Mouse (Mus musculus) limb, embryonic 11.5 days (tissue): ENCODE measurements around the gene Snca. TPM values are rescaled to one million over a fixed set of nuclear protein-coding genes. Genes with fewer than 3 reads are reported as not detected.
"Not testable (repeated sequence)": the region's sequence is repeated elsewhere in the genome, so short reads cannot be mapped to it uniquely, and the experiment has no call there.

Experiments used
- ATAC-seq: fragments of 200-750 bp; cut with Nextera tagmentation; 2 replicates; pipeline ENCODE4 v1.8.0; 2017; ENCODE audit warnings: low read depth; ENCODE audit not compliant: insufficient number of reproducible peaks, low FRiP score, low TSS enrichment
- DNase-seq: peaks from one replicate; pipeline ENCODE4 v3.0.0-alpha.2; 2015; ENCODE audit warnings: low spot score
- H3K27ac ChIP-seq: fragments of 300-500 bp; sonication (generic); replicated peaks from 2 replicates; pipeline ENCODE4 v1.5.1; 2014; ENCODE audit warnings: low read depth, mild to moderate bottlenecking, low read length
- H3K27me3 ChIP-seq: fragments of 300-500 bp; sonication (generic); 2 replicates; pipeline ENCODE4 v1.6.1; 2014; ENCODE audit warnings: mild to moderate bottlenecking, low read length, mixed read lengths; ENCODE audit not compliant: control insufficient read depth, insufficient read depth
- H3K36me3 ChIP-seq: fragments of 300-500 bp; sonication (generic); 2 replicates; pipeline ENCODE4 v1.6.1; 2014; ENCODE audit warnings: mild to moderate bottlenecking, low read length, moderate library complexity, mixed read lengths; ENCODE audit not compliant: control insufficient read depth, insufficient read depth
- H3K4me1 ChIP-seq: fragments of 300-500 bp; sonication (generic); 2 replicates; pipeline ENCODE4 v1.6.1; 2014; ENCODE audit warnings: low read length, mixed read lengths; ENCODE audit not compliant: control insufficient read depth, insufficient read depth
- H3K4me2 ChIP-seq: fragments of 300-500 bp; sonication (generic); 2 replicates; pipeline ENCODE4 v1.6.1; 2014; ENCODE audit warnings: low read depth, mild to moderate bottlenecking, moderate library complexity; ENCODE audit not compliant: severe bottlenecking
- H3K4me3 ChIP-seq: fragments of 300-500 bp; sonication (generic); 2 replicates; pipeline ENCODE4 v1.5.1; 2014; ENCODE audit warnings: low read depth, low read length
- H3K9ac ChIP-seq: fragments of 300-500 bp; sonication (generic); 2 replicates; pipeline ENCODE4 v1.6.1; 2014; ENCODE audit warnings: mild to moderate bottlenecking, low read length
- H3K9me3 ChIP-seq: fragments of 300-500 bp; sonication (generic); 2 replicates; pipeline ENCODE4 v1.6.1; 2016; ENCODE audit warnings: low read length; ENCODE audit not compliant: control insufficient read depth
- WGBS: fragments of 180-500 bp; shearing (Covaris S2); extraction: QIAGEN DNeasy Blood & Tissue Kit; methylation state at CpG from one replicate; pipeline ENCODE4 v1.1.7; 2014; 5-methylcytosine and 5-hydroxymethylcytosine counted together
- polyA plus RNA-seq: library from polyadenylated mRNA; unstranded; fragments of >200 nt; fragmentation: Nextera tagmentation; extraction: Ambion mirVana; gene quantifications from 2 replicates; pipeline ENCODE4 v1.2.1, GENCODE M21; 2014

Gene Snca
- polyA plus RNA-seq, 1 experiment from 2014 or later: 8.3 TPM

GRCm38 (mm10) chr6:60687048-60687447 lies 142.6 kb downstream of the Snca start:
- H3K9me3 ChIP-seq, H3K9ac ChIP-seq, H3K4me1 ChIP-seq, H3K27me3 ChIP-seq, ATAC-seq, H3K4me3 ChIP-seq, H3K4me2 ChIP-seq, H3K36me3 ChIP-seq, DNase-seq, H3K27ac ChIP-seq: not testable (repeated sequence)
- WGBS: 83% methylated on average over 4 of the region's 4 CpGs

- 56% methylated on average over 4 of the region's 4 CpGs for WGBS
- no peak for DNase-seq
- no peaks in the 10 kb centered on the region for H3K36me3 ChIP-seq
Observed at GRCm38 (mm10) chr6:60682233-60682632, 147.4 kb downstream of the Snca start.

More at GRCm38 (mm10) chr6:60682233-60682632, 147.4 kb downstream of the Snca start:
- Histone ChIP-seq H3K27ac (no peak overlapping the region), H3K9me3 (no peaks in the 10 kb centered on the region), H3K4me2 (no peak overlapping the region), H3K27me3 (no peaks in the 10 kb centered on the region), H3K9ac (no peak overlapping the region), H3K4me1 (no peaks in the 10 kb centered on the region), H3K4me3 (no peak overlapping the region)
- no peak for ATAC-seq

Other genes with a start within 250 kb of the Snca start
- 6.5 and 6.8 TPM in 2 replicates for gene Mmrn1, start 95.1 kb upstream of the Snca start, polyA plus RNA-seq